Comparison of ENCODE assay signal across 18 mouse cellular contexts in the genomic region with DNA sequence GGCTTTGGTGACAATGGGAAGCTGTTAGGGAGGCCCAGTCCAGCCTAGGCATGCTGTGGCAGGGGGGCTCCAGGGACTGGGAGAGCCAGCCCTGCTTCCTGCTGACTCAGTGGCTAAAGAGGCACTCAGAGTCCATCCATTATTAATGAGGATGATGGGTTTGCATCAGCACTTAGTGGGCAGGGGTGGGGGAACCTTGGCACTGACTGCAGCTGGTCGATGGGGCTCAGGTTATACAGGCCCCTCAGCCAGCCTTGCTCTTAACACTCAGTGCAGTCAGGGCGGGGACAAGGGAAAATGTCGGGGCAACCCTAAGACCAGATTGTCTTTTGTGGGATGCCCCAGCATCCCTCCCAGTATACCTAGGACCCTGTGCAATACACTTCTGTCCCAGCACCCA. TPM values are rescaled to one million over a fixed set of nuclear protein-coding genes. Genes with fewer than 3 reads are reported as not detected.
"Had no signal": no experiment of that assay in that cellular context is flagged by ENCODE, and none has a peak within 500 bp of the region (broad histone marks: within the 10 kb centered on the region; RNA-seq: fewer than 3 reads in every experiment).

No protein-coding gene starts in this region.

- ATAC-seq: lung, postnatal 0 days had no signal

- H3K4me3 ChIP-seq: layer of hippocampus, adult 2 months; liver, embryonic 15.5 days; midbrain, embryonic 12.5 days; stomach, embryonic 15.5 days had no signal

- H3K9ac ChIP-seq: liver, embryonic 15.5 days; midbrain, embryonic 12.5 days; stomach, embryonic 15.5 days had no signal

- H3K27ac ChIP-seq: layer of hippocampus, adult 2 months; liver, embryonic 15.5 days; midbrain, embryonic 12.5 days; stomach, embryonic 15.5 days had no signal

- H3K9me3 ChIP-seq: liver, embryonic 15.5 days; midbrain, embryonic 12.5 days; stomach, embryonic 15.5 days had no signal

- DNase-seq: kidney, adult 18-20 months; kidney, postnatal 10 days; kidney, postnatal 4 days; lung, adult 2 months; lung, postnatal 36 days; thymus, adult 2 months; thymus, postnatal 25 days had no signal

- H3K27me3 ChIP-seq: liver, embryonic 15.5 days; midbrain, embryonic 12.5 days; stomach, embryonic 15.5 days had no signal

- H3K4me2 ChIP-seq: liver, embryonic 11.5 days; liver, embryonic 15.5 days; midbrain, embryonic 12.5 days; stomach, embryonic 15.5 days had no signal

- H3K4me1 ChIP-seq: midbrain, embryonic 12.5 days had no signal

RNA-seq across cellular contexts. Expression of gene Mst1, which starts 18.1 kb away (rescaled TPM):
- total RNA-seq: layer of hippocampus, adult 2 months; layer of hippocampus, postnatal 10 days; left cerebral cortex, postnatal 36 days; monocyte, adult 5-6 weeks; neutrophil, adult 5-6 weeks had no signal
- polyA plus RNA-seq: kidney, embryonic 14.5 days had no signal
